Mouse (Mus musculus) heart, embryonic 14.5 days (tissue): ENCODE measurements around the gene AY358078. TPM values are rescaled to one million over a fixed set of nuclear protein-coding genes. Genes with fewer than 3 reads are reported as not detected.
"Not testable (repeated sequence)": the region's sequence is repeated elsewhere in the genome, so short reads cannot be mapped to it uniquely, and the experiment has no call there.

ENCODE experiments used
- ATAC-seq: fragments of 200-750 bp; cut with Nextera tagmentation; 2 replicates; pipeline ENCODE4 v1.8.0; 2017; ENCODE audit warnings: low read depth, moderate TSS enrichment; ENCODE audit not compliant: insufficient number of reproducible peaks, insufficient read depth, low FRiP score
- H3K27ac ChIP-seq, 2 experiments: fragments of 200-500 bp in 1 of 2; fragments of 300-500 bp in 1 of 2; sonication (generic) in 1 of 2; replicated peaks in 1 of 2; 2 replicates each; pipeline ENCODE4 v1.5.1; 2012 to 2014; ENCODE audit warnings: low read depth in 2 of 2, low read length in 2 of 2, control low read depth in 1 of 2, mild to moderate bottlenecking in 1 of 2, mixed read lengths in 1 of 2; ENCODE audit not compliant: control insufficient read depth in 1 of 2, insufficient read depth in 1 of 2
- H3K27me3 ChIP-seq: fragments of 300-500 bp; sonication (generic); 2 replicates; pipeline ENCODE4 v1.6.1; 2014; ENCODE audit warnings: mild to moderate bottlenecking, low read length, control low read depth; ENCODE audit not compliant: control insufficient read depth, insufficient read depth
- H3K36me3 ChIP-seq: fragments of 300-500 bp; sonication (generic); 2 replicates; pipeline ENCODE4 v1.6.1; 2014; ENCODE audit warnings: mild to moderate bottlenecking, control low read depth, low read length, mixed read lengths; ENCODE audit not compliant: control insufficient read depth, insufficient read depth
- H3K4me1 ChIP-seq, 2 experiments: fragments of 200-500 bp in 1 of 2; fragments of 300-500 bp in 1 of 2; sonication (generic) in 1 of 2; 2 replicates each; pipeline ENCODE4 v1.6.1; 2012 to 2014; ENCODE audit warnings: low read length in 2 of 2, control low read depth in 1 of 2, mixed read lengths in 1 of 2; ENCODE audit not compliant: control insufficient read depth in 2 of 2, insufficient read depth in 2 of 2
- H3K4me2 ChIP-seq: fragments of 300-500 bp; sonication (generic); 2 replicates; pipeline ENCODE4 v1.6.1; 2014; ENCODE audit warnings: mild to moderate bottlenecking, low read length
- H3K4me3 ChIP-seq, 2 experiments: fragments of 200-500 bp in 1 of 2; fragments of 300-500 bp in 1 of 2; sonication (generic) in 1 of 2; 2 replicates each; pipeline ENCODE4 v1.5.1; 2012 to 2014; ENCODE audit warnings: low read length in 2 of 2, mild to moderate bottlenecking in 2 of 2, control low read depth in 1 of 2, low read depth in 1 of 2, moderate library complexity in 1 of 2; ENCODE audit not compliant: control insufficient read depth in 1 of 2, insufficient read depth in 1 of 2
- H3K9ac ChIP-seq: fragments of 300-500 bp; sonication (generic); 2 replicates; pipeline ENCODE4 v1.6.1; 2014; ENCODE audit warnings: mild to moderate bottlenecking, low read length
- H3K9me3 ChIP-seq: fragments of 300-500 bp; sonication (generic); 2 replicates; pipeline ENCODE4 v1.6.1; 2016; ENCODE audit warnings: low read length, control low read depth; ENCODE audit not compliant: control insufficient read depth
- WGBS: fragments of 180-500 bp; shearing (Covaris S2); extraction: QIAGEN DNeasy Blood & Tissue Kit; methylation state at CpG from one replicate; pipeline ENCODE4 v1.1.7; 2014; 5-methylcytosine and 5-hydroxymethylcytosine counted together
- polyA plus RNA-seq: library from polyadenylated mRNA; unstranded; fragments of >200 nt; fragmentation: Nextera tagmentation; extraction: Ambion mirVana; gene quantifications from 2 replicates; pipeline ENCODE4 v1.2.1, GENCODE M21; 2014

Gene AY358078
- polyA plus RNA-seq, 1 experiment from 2014 or later = not detected

DNA sequence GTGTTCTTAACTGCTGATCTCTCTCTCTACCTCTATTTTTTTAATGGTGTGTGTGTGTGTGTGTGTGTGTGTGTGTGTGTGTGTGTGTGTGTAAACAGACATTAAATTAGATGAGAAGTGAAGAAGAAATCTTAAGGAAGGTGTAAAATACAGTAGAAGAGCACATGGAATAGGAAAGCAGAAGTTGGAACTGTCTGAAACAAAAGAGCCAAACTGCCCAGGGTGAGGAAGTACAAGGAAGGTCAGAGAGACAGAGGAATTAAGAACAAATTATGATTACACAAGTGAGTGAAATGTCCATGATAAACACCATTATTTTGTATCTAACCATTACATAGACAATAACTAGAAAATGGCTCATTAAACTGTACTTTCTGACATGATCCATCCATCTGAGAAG lies 44.0 kb downstream of the AY358078 start:
- Histone ChIP-seq H3K27ac (no peak overlapping the region), H3K9ac (no peak overlapping the region), H3K9me3 (no peaks in the 10 kb centered on the region), H3K4me2 (no peak overlapping the region), H3K4me3 (no peak overlapping the region), H3K4me1 (no peaks in the 10 kb centered on the region), H3K36me3 (no peaks in the 10 kb centered on the region), H3K27me3 (no peaks in the 10 kb centered on the region)
- no peak for ATAC-seq

DNA sequence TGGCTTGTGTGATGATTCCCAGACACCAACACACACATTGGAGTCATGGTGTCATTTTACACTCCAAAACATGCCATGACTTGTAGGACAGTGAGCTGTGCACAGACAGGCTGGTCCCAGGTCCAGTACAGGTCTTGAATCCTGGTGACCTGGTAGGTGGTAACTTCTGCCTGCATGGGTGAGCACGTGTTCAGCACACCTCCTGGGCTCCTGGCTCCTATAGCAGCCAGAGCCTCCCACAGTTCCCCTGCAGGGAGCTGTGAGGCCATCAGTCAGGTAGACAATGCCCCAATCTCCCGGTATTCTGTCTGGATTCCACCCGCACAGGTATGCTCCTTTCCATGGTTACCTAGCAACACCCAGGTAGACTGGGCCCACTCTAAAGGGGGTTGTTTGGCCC lies 46.7 kb downstream of the AY358078 start:
- no peak for ATAC-seq
- 65% methylated on average over 3 of the region's 3 CpGs for WGBS
- no peak overlapping the region for H3K27ac ChIP-seq
- no peaks in the 10 kb centered on the region for H3K4me1 ChIP-seq
- H3K4me2 ChIP-seq = no peak overlapping the region
- H3K4me3 ChIP-seq = no peak overlapping the region
- no peaks in the 10 kb centered on the region for H3K27me3 ChIP-seq
- no peaks in the 10 kb centered on the region for H3K36me3 ChIP-seq
- no peaks in the 10 kb centered on the region for H3K9me3 ChIP-seq
- no peak overlapping the region for H3K9ac ChIP-seq

DNA sequence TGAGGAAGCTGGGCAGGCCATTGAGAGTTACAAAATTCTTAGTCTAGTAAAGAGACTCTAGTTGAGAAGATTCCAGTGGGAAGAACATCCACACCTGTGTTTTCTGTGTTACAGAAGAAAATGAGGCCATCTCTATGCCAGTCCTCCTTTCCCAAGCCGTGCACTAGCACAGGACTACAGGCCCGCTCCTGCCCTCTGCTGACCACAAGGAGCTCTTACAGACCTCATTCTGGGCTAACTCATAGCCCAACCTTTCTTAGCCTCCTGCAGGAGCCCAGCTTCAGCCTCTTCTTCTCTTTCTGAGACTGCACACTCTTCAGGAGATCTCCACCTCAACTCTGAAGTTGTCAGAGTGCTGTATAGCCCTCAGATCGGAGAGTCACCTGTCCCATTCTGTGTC lies 51.2 kb downstream of the AY358078 start:
- H3K4me1 ChIP-seq, H3K4me3 ChIP-seq, H3K27me3 ChIP-seq, H3K27ac ChIP-seq, H3K36me3 ChIP-seq, ATAC-seq, H3K9me3 ChIP-seq, H3K4me2 ChIP-seq, H3K9ac ChIP-seq: not testable (repeated sequence)
- WGBS = 45% methylated on average over 3 of the region's 3 CpGs

DNA sequence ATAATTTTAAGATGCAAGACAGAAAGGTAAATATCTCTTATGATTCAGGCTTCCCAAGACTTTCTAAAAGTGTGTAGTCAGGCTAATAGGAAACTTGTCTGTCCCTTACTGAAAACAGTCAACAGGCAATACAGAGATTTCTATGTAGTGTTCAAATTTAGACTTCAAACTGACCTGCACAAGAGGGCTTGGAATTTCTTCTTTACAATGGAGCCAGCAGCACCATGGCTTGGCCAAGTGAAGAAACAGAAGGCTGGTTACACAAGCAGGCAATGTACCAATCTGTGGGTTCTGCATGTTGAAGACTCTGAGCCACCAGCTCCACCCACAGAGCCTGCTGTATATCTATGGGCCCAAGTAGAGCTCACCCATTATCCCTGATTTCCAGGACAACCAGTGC lies 53.6 kb downstream of the AY358078 start, which contains the start of gene Ear6:
Ear6 (plus strand) TSS at position 301 of the 400 bp plus-strand sequence.
- Histone ChIP-seq H3K9me3 (no peaks in the 10 kb centered on the region), H3K27ac (no peak within 1 kb of the TSS), H3K9ac (no peak within 1 kb of the TSS), H3K36me3 (no peaks in the 10 kb centered on the region), H3K27me3 (no peaks in the 10 kb centered on the region), H3K4me2 (no peak within 1 kb of the TSS), H3K4me3 (no peak within 1 kb of the TSS), H3K4me1 (no peaks in the 10 kb centered on the region)
- ATAC-seq = no peak

DNA sequence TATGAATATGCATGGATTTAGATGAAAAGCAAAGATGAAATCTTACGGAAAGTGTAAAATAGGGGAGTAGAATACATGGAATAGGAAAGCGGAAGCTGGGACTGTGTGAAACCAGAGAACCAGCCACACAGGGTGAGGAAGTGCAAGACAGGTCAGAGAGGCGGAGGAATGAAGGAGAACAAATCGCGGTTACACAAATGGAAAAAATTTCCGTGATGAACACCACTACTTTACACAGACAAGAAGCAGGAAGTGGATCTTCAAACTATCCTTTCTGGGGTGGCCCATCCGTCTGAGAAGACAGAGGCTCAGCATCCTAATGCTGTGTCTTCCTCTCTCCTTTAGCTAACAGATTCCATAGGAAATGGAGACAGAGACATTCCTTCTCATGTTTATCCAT lies 55.4 kb downstream of the AY358078 start:
- 69% methylated on average over 7 of the region's 7 CpGs for WGBS

DNA sequence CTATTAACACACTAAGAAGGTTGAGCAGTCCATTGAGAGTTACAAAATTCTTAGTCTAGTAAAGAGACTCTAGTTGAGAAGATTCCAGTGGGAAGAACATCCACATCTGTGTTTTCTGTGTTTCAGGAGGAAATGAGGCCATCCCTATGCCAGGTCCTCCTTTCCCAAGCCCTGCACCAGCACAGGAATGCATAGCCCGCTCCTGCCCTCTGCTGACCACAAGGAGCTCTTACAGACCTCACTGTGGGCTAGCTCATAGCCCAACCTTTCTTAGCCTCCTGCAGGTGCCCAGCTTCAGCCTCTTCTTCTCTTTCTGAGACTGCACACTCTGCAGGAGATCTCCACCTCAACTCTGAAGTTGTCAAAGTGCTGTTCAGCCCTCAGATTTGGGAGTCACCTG lies 63.8 kb downstream of the AY358078 start:
- 10% methylated on average over 1 of the region's 1 CpGs for WGBS

More for the DNA sequence above, 55.4 kb downstream of the AY358078 start:
- H3K27ac ChIP-seq, H3K27me3 ChIP-seq, H3K9ac ChIP-seq, H3K4me1 ChIP-seq, H3K9me3 ChIP-seq, H3K4me3 ChIP-seq, ATAC-seq, H3K36me3 ChIP-seq, H3K4me2 ChIP-seq: not testable (repeated sequence)

DNA sequence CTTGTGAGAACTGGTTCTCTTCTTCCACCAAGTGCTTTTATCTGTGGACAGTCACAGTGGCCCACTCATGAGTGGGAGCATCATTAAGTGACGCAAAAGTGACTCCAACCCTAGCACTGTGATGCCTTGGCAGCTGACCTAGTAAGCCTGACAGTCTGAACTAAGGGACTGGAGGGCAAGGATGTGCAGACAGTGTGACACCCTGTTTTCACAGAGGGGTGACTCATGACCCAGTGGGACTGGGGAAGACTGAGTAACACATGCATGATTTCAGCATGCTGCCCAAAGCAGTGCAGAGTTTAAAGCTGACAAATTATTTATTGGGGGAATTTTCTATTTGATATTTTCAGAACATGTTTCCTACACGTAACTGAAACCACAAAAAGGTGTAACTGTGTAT lies 70.9 kb downstream of the AY358078 start:
- Histone ChIP-seq H3K36me3 (no peaks in the 10 kb centered on the region), H3K27me3 (no peaks in the 10 kb centered on the region), H3K4me3 (no peak overlapping the region), H3K9ac (no peak overlapping the region), H3K4me1 (no peaks in the 10 kb centered on the region), H3K4me2 (no peak overlapping the region), H3K27ac (no peak overlapping the region), H3K9me3 (no peaks in the 10 kb centered on the region)
- ATAC-seq = no peak
- 64% methylated on average over 2 of the region's 2 CpGs for WGBS

More for the DNA sequence above, 63.8 kb downstream of the AY358078 start:
- H3K27me3 ChIP-seq, H3K4me2 ChIP-seq, H3K4me1 ChIP-seq, H3K9me3 ChIP-seq, ATAC-seq, H3K4me3 ChIP-seq, H3K36me3 ChIP-seq, H3K27ac ChIP-seq, H3K9ac ChIP-seq: not testable (repeated sequence)

DNA sequence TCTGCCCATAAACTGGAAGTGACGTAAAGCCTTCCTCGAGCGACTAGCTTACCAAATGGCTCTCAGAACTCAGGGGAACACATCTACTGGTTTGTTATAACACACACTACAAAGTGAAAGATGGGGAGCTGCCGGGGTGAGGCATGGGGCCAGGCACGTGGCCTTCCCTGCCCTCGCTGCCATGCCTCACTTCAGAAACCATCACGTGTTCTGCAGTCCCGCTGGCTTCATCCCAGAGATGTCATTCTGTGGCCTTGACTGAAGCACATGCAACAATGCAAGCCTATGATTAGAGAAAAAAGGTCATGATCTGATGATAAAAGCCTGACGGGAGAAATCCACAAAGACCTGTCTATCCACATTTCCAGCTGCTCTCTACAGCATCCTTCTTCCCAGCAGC lies 71.9 kb downstream of the AY358078 start:
- no peak overlapping the region for H3K9ac ChIP-seq
- H3K4me2 ChIP-seq = no peak overlapping the region
- H3K9me3 ChIP-seq = no peaks in the 10 kb centered on the region
- no peak overlapping the region for H3K27ac ChIP-seq
- WGBS = 76% methylated on average over 9 of the region's 9 CpGs
- H3K36me3 ChIP-seq = no peaks in the 10 kb centered on the region
- H3K4me1 ChIP-seq = no peaks in the 10 kb centered on the region
- H3K27me3 ChIP-seq = no peaks in the 10 kb centered on the region
- no peak for ATAC-seq
- H3K4me3 ChIP-seq = no peak overlapping the region
